Mouse (Mus musculus) urinary bladder, postnatal 14 days (tissue): ENCODE data around the gene Shtn1.

Source experiments
- DNase-seq: peaks from one replicate; pipeline ENCODE4 v3.0.0; 2021; ENCODE audit warnings: low spot score

Shtn1 gene

DNA sequence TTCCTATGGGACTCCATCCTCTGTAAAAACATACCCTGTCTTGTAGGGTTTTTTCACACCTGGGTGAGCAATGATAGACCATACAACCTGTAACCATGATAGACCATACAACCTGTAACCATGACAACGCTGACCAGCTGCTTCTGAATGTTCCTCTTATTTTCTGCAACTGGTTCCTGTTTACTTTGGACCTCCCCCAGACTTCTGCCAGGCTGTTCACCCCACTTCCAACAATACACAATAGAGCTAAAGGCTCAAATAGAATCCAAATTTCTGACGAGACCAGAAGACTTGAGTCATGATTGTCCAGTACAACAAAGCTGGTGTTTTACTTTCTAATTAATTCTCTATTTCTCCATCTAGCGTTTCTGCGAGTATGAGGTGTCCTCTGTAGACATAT, 23.8 kb downstream of the Shtn1 start:
- no peak for DNase-seq

GRCm38 (mm10) chr19:59051622-59052021, 24.3 kb downstream of the Shtn1 start:
- no peak for DNase-seq

GRCm38 (mm10) chr19:59048852-59049251, 27.0 kb downstream of the Shtn1 start:
- DNase-seq: no peak

GRCm38 (mm10) chr19:59047511-59047910, 28.4 kb downstream of the Shtn1 start:
- no peak for DNase-seq

- no peak for DNase-seq
Measured at GRCm38 (mm10) chr19:59041086-59041485, 34.8 kb downstream of the Shtn1 start.

DNA sequence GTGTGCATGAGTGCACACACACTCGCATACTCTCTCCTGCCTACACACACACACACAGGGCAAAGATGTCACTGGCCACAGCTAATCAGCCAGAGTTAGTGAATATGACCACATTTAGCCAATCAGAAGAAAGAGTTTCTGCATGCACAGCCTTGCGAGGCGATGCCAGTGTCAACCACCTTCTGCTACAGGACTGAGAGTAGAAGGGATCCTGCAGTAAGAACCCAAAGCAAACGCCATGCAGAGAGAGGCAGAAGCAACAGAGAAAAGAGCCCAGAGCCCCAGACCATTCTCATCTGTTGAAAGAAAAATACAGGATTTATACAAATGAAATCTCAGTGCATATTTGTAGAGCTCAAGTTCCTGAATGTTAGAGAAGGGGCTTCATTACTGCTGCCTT, 37.1 kb downstream of the Shtn1 start:
- no peak for DNase-seq

GRCm38 (mm10) chr19:59036811-59037210, 39.1 kb downstream of the Shtn1 start:
- no peak for DNase-seq

GRCm38 (mm10) chr19:59033241-59033640, 42.7 kb downstream of the Shtn1 start:
- DNase-seq: no peak

GRCm38 (mm10) chr19:59030221-59030620, 45.7 kb downstream of the Shtn1 start:
- no peak for DNase-seq

DNA sequence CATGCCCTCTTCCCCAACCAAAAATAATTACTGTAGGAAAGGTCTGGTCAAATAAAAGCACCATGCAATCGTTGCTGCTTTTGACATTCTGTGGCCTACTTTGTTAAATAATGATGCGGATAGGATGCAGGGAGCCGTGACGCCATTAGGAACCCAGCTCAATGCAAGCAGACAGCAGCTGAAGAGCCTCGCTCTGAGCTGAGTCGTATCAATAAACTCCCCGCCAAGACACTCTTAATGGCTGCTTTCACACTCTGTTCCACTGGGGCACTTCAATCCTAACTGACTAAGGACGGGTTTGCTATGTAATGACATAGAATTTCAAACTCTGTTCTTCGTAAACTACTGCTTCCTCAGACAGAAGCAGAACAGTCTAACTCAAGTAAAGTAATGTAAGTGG, 46.9 kb downstream of the Shtn1 start:
- DNase-seq: no peak

DNA sequence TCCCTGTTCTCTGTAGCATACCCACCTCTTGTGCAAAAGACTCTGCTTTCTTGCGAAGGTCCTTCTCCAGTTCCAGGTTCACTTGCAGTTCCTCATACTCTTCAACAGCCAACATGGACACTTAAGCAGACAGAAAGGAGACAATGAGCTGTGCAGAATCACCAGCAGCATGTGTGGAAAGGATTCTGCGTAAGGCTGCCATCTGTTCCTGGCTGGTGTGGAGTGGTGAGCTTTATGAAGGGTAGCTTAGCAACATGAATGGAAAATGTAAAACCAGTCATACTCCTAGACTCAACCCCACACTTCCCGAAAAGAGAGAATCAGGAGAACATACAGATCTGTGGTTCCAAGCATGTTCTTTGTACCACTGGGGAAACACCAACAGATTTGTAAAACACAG, 47.8 kb downstream of the Shtn1 start:
- no peak for DNase-seq

DNA sequence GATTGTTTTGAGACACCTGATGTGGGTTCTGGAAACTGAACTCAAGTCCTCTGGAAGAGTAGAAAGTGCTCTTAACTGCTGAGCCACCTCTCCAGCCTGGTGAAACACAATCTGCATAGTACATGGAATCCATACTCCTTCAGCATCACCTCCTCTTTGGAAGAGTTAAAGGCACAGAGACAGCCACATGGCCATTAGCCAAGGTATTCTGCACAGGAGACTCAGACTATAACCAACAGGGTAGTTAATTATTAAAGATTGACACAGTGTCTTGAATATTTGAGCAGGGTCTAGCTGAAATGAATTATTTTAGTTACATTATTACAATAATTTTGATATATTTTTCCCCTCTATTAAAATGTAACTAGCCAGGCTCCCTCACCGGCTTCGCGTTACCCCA, 52.0 kb downstream of the Shtn1 start:
- no peak for DNase-seq

DNA sequence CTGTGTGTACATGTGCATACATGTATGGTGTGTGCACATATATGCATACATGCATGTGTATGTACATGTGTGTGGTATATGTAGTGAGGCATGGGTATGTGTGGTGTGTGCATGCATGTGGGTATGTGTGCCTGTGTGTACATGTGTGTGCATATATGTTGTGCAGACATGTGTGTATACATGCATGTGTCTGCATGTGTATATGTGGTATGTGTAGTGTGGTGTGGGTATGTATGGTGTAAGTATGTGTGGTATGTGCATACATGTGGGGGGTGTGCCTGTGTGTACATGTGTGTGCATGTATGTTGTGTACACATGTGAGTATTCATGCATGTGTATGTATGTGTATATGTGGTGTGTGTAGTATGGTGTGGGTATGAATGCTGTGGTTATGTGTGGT, 54.3 kb downstream of the Shtn1 start:
- DNase-seq: no peak

GRCm38 (mm10) chr19:59010802-59011201, 65.1 kb downstream of the Shtn1 start:
- DNase-seq: no peak

DNA sequence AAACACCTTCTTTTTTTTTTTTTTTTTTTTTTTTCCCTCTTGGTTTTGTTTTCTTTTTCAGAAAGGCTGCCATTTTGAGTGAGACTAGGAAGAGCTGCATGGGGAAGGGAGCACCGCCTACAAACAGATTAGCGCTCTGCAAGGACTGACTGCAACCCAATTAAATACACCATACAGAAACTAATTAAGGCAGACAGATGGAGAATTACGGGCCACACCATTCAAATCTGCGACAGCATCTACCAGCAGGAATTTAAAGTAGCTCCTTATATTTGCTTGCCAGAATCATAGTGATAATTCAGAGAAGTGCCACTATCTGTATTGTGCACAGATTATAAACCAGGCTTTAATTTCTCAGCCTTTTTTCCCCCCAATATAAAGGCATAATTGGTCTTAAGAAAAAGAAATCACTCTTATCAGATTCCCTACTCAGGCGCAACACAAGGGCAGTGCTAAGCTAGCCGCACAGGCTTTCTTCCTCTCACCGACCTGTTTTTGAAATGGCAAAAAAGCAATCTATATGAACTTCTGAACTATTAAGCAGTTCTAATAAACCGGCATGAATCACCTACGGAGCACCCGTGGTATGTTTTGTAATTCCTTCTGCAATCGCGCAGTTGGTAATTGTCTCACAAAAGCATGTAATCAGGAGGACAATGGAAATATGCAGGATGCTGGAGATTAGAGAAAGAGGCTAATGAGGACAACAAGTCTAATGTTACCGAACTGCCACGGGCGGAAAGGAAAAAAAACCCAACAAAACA, 69.1 kb downstream of the Shtn1 start:
- DNase-seq: no peak

GRCm38 (mm10) chr19:59002827-59003226, 73.1 kb downstream of the Shtn1 start:
- no peak for DNase-seq

GRCm38 (mm10) chr19:58981571-58981970, 94.3 kb downstream of the Shtn1 start:
- DNase-seq: no peak

DNA sequence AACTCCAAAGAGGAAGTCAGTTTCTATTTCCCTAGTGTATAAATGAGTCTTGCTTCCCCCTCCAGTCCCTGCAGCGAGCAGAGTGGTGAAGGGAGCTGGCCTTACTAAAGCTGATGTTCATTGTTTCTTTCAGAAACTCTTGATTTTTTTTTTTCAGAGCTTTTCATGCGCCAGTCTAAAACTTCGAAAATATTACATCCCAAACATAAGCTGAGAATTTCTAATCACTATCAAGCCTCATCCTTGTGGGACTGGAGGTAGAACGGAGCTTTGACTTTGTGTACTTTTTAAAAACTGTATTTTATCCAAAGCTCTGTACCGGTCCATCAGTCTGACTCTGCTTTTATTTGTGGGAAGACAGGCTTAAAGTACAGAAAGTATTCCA, 95.9 kb downstream of the Shtn1 start:
- DNase-seq: no peak

DNA sequence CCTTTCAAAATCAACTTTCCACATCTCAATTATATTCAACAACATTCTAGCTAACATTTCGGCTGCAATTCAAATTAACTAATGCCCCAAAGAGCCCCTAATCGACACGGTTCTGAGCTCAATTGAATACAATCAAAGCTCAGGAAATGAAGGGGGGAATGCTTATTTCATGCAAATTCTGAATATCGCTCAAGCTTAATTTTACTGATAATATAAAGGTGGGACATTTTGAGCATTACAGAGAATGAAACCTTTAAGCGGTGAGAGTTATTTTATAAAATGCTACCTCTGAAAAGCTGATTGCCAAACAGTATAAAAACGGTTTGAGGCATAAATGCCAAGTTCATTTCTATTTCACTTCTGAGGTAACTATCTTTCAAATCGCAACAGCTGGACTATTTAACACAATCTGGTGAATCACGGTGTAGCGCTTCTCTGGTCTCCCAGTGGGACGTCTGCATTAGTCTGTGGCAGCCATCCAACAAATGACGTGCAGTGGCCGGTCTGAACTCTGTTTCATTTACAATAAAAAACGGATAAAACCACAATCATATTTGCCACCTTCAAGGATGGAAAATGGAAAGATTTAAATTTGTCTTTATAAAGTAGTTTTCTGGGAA, 96.4 kb downstream of the Shtn1 start:
- peak; percentile 53 for DNase-seq

DNA sequence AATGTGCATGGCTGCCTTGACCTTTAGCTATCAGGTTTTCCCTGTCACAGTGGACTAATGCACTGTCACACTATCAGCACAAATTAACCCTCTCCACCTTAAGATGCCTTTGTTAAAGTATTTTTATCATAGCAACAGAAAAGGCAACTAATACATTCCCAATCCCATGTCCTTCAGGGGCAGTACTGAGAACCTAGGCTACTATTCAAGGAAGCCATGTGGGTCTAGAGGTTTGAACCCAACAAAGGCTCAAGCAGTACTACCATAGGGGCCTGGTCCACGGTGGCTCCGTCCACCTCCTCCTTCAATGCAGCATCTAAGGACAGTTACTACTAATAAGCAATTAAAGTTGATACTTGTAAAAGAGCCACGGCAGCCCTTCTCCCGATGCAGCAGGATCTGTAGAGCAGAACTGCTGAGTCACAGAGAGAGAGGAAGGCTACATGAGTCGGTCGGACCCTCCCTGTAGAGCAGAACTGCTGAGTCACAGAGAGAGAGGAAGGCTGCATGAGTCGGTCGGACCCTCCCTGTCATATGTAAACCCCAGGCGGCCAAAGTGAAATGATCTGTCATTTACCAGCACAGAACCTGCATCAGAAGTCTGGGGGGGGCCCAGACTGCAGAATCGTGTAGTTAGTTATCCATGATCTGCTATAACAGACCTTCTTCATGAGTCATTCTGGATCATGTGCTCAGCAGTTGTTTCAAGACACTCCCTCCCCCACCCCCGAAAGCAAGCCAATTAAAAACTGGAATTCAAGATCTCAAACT, 97.3 kb downstream of the Shtn1 start:
- DNase-seq: peak; percentile 8

GRCm38 (mm10) chr19:58975216-58975863, 100.6 kb downstream of the Shtn1 start:
- no peak for DNase-seq

- no peak for DNase-seq
Measured at GRCm38 (mm10) chr19:58974126-58974525, 101.8 kb downstream of the Shtn1 start.

- no peak for DNase-seq
Measured at GRCm38 (mm10) chr19:58970826-58971225, 105.1 kb downstream of the Shtn1 start.
